Mouse (Mus musculus) hindbrain, embryonic 11.5 days (tissue): ENCODE results near the gene Syt17. TPM values are rescaled to one million over a fixed set of nuclear protein-coding genes. Genes with fewer than 3 reads are reported as not detected.

Experiments
- ATAC-seq: fragments of 200-750 bp; cut with Nextera tagmentation; 2 replicates; pipeline ENCODE4 v1.8.0; 2017; ENCODE audit warnings: mild to moderate bottlenecking, moderate TSS enrichment, moderate library complexity; ENCODE audit not compliant: low FRiP score
- DNase-seq: peaks from one replicate; pipeline ENCODE4 v3.0.0-alpha.2; 2015; ENCODE audit warnings: low spot score
- H3K27ac ChIP-seq: fragments of 300-500 bp; sonication (generic); 2 replicates; pipeline ENCODE4 v1.5.1; 2014; ENCODE audit warnings: mild to moderate bottlenecking, low read depth, low read length
- H3K27me3 ChIP-seq: fragments of 300-500 bp; sonication (generic); 2 replicates; pipeline ENCODE4 v1.6.1; 2014; ENCODE audit warnings: mild to moderate bottlenecking, low read length, moderate library complexity, mixed read lengths; ENCODE audit not compliant: control insufficient read depth, insufficient read depth
- H3K36me3 ChIP-seq: fragments of 300-500 bp; sonication (generic); 2 replicates; pipeline ENCODE4 v1.6.1; 2014; ENCODE audit warnings: mild to moderate bottlenecking, low read length, moderate library complexity, mixed read lengths; ENCODE audit not compliant: control insufficient read depth, insufficient read depth
- H3K4me1 ChIP-seq: fragments of 300-500 bp; sonication (generic); replicated peaks from 2 replicates; pipeline ENCODE4 v1.6.1; 2014; ENCODE audit warnings: low read length, mixed read lengths; ENCODE audit not compliant: control insufficient read depth, insufficient read depth
- H3K4me2 ChIP-seq: fragments of 300-500 bp; sonication (generic); replicated peaks from 2 replicates; pipeline ENCODE4 v1.6.1; 2014; ENCODE audit warnings: mild to moderate bottlenecking, low read depth, low read length
- H3K4me3 ChIP-seq: fragments of 300-500 bp; sonication (generic); 2 replicates; pipeline ENCODE4 v1.5.1; 2014; ENCODE audit warnings: low read depth, low read length
- H3K9ac ChIP-seq: fragments of 300-500 bp; sonication (generic); 2 replicates; pipeline ENCODE4 v1.6.1; 2014; ENCODE audit warnings: low read depth, low read length
- H3K9me3 ChIP-seq: fragments of 300-500 bp; sonication (generic); 2 replicates; pipeline ENCODE4 v1.6.1; 2016; ENCODE audit warnings: low read length; ENCODE audit not compliant: control insufficient read depth
- WGBS: fragments of 180-500 bp; shearing (Covaris S2); extraction: QIAGEN DNeasy Blood & Tissue Kit; methylation state at CpG from one replicate; pipeline ENCODE4 v1.1.7; 2014; 5-methylcytosine and 5-hydroxymethylcytosine counted together
- polyA plus RNA-seq: library from polyadenylated mRNA; unstranded; fragments of >200 nt; fragmentation: Nextera tagmentation; extraction: Ambion mirVana; gene quantifications from 2 replicates; pipeline ENCODE4 v1.2.1, GENCODE M21; 2014

Syt17 gene
- polyA plus RNA-seq, 1 experiment from 2014 or later, result 4.1 TPM

- H3K9me3 ChIP-seq, result no peaks in the 10 kb centered on the region
- 58% methylated on average over 5 of the region's 5 CpGs for WGBS
Observed at GRCm38 (mm10) chr7:118486917-118487316, 38.9 kb upstream of the Syt17 start.

GRCm38 (mm10) chr7:118483996-118484395 is 36.0 kb upstream of the Syt17 start:
- Histone ChIP-seq H3K4me1 (no peaks in the 10 kb centered on the region), H3K4me3 (no peak overlapping the region), H3K9ac (no peak overlapping the region), H3K27me3 (peaks cover 4% of the 10 kb centered on the region), H3K4me2 (no peak overlapping the region), H3K27ac (no peak overlapping the region), H3K9me3 (no peaks in the 10 kb centered on the region), H3K36me3 (no peaks in the 10 kb centered on the region)
- no peak for ATAC-seq
- WGBS, result 56% methylated on average over 1 of the region's 1 CpGs
- no peak for DNase-seq

More at GRCm38 (mm10) chr7:118486917-118487316, 38.9 kb upstream of the Syt17 start:
- Histone ChIP-seq H3K4me1 (0 out of 2 replicates have a peak, but pooled peaks cover 3% of the 10 kb centered on the region), H3K4me3 (no peak overlapping the region), H3K36me3 (no peaks in the 10 kb centered on the region), H3K27me3 (peaks cover 32% of the 10 kb centered on the region), H3K27ac (no peak overlapping the region), H3K4me2 (no peak overlapping the region), H3K9ac (no peak overlapping the region)
- no peak for ATAC-seq
- no peak for DNase-seq

- Histone ChIP-seq H3K4me3 (no peak overlapping the region), H3K4me2 (no peak overlapping the region), H3K4me1 (no peaks in the 10 kb centered on the region), H3K9me3 (no peaks in the 10 kb centered on the region), H3K9ac (no peak overlapping the region), H3K27ac (no peak overlapping the region), H3K36me3 (no peaks in the 10 kb centered on the region), H3K27me3 (no peaks in the 10 kb centered on the region)
- DNase-seq, result no peak
- no peak for ATAC-seq
- WGBS, result 77% methylated on average over 2 of the region's 2 CpGs
Observed at GRCm38 (mm10) chr7:118482001-118482400, 34.0 kb upstream of the Syt17 start.

GRCm38 (mm10) chr7:118481047-118481810 is 33.2 kb upstream of the Syt17 start:
- H3K27me3 ChIP-seq, result no peaks in the 10 kb centered on the region
- H3K9ac ChIP-seq, result no peak overlapping the region
- DNase-seq (no peak), ATAC-seq (no peak)
- no peaks in the 10 kb centered on the region for H3K4me1 ChIP-seq
- H3K36me3 ChIP-seq, result no peaks in the 10 kb centered on the region
- H3K9me3 ChIP-seq, result no peaks in the 10 kb centered on the region
- no peak overlapping the region for H3K4me3 ChIP-seq
- no peak overlapping the region for H3K27ac ChIP-seq
- H3K4me2 ChIP-seq, result no peak overlapping the region
- 86% methylated on average over 10 of the region's 10 CpGs for WGBS

- Histone ChIP-seq H3K9ac (no peak overlapping the region), H3K4me1 (no peaks in the 10 kb centered on the region), H3K4me2 (no peak overlapping the region), H3K4me3 (no peak overlapping the region), H3K36me3 (no peaks in the 10 kb centered on the region), H3K9me3 (no peaks in the 10 kb centered on the region), H3K27me3 (no peaks in the 10 kb centered on the region), H3K27ac (no peak overlapping the region)
- WGBS, result 92% methylated on average over 9 of the region's 9 CpGs
- no peak for ATAC-seq
- no peak for DNase-seq
Observed at GRCm38 (mm10) chr7:118480160-118480709, 32.2 kb upstream of the Syt17 start.

GRCm38 (mm10) chr7:118478835-118479312 is 30.9 kb upstream of the Syt17 start:
- Histone ChIP-seq H3K27me3 (no peaks in the 10 kb centered on the region), H3K4me3 (no peak overlapping the region), H3K4me1 (no peaks in the 10 kb centered on the region), H3K4me2 (no peak overlapping the region), H3K9me3 (no peaks in the 10 kb centered on the region), H3K9ac (no peak overlapping the region), H3K36me3 (no peaks in the 10 kb centered on the region), H3K27ac (no peak overlapping the region)
- ATAC-seq (no peak), DNase-seq (no peak)
- 72% methylated on average over 3 of the region's 3 CpGs for WGBS

GRCm38 (mm10) chr7:118476428-118476827 is 28.4 kb upstream of the Syt17 start:
- no peak overlapping the region for H3K4me3 ChIP-seq
- H3K4me2 ChIP-seq, result no peak overlapping the region
- H3K9ac ChIP-seq, result no peak overlapping the region
- H3K9me3 ChIP-seq, result no peaks in the 10 kb centered on the region
- no peak for ATAC-seq
- H3K36me3 ChIP-seq, result no peaks in the 10 kb centered on the region
- no peaks in the 10 kb centered on the region for H3K27me3 ChIP-seq
- no peak overlapping the region for H3K27ac ChIP-seq
- no peak for DNase-seq
- H3K4me1 ChIP-seq, result no peaks in the 10 kb centered on the region
- 80% methylated on average over 5 of the region's 5 CpGs for WGBS

GRCm38 (mm10) chr7:118475008-118475705 is 27.1 kb upstream of the Syt17 start:
- Histone ChIP-seq H3K4me3 (no peak overlapping the region), H3K9me3 (no peaks in the 10 kb centered on the region), H3K27me3 (no peaks in the 10 kb centered on the region), H3K9ac (no peak overlapping the region), H3K4me2 (no peak overlapping the region), H3K27ac (no peak overlapping the region), H3K4me1 (no peaks in the 10 kb centered on the region), H3K36me3 (no peaks in the 10 kb centered on the region)
- 88% methylated on average over 7 of the region's 7 CpGs for WGBS
- ATAC-seq (no peak), DNase-seq (no peak)
